Mouse (Mus musculus) kidney, adult 18-20 months (tissue): Measurements from ENCODE around the gene Trib2.

Experiments
- DNase-seq: peaks from one replicate; pipeline ENCODE4 v3.0.0; 2021

Trib2 gene

DNA sequence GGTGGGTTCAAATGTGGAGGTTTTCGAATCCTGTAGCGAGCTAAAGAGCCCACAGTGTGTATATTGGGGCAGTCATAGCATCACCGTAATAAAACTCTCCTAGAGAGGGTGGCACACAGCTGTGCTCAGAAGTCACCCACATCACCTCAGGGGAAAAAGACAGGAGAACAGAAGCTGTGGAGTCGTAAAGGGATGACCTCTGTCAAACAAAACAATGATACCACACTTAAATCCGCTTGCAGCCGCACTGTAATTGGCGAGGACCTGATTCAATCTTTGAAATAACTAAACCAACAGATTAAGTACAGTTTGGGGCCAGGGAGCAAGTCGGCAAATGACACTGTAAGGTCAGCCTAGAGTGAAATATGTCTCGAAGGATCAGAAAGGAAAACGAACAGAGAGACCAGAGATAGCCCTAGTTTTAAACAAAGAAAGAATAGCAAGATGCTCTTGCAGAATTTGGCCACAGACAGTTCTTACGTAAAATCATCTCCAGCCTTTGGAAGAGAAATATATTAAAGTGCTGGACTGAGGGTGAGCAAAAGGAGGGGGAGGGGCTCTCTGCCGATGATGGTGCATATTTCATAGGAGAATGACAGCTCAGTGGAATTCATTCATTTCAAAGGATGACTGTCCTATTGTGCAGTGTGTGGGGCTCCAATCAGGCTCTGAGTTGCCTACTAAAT lies 3.4 kb downstream of the Trib2 start:
- DNase-seq, result peak; percentile 40

DNA sequence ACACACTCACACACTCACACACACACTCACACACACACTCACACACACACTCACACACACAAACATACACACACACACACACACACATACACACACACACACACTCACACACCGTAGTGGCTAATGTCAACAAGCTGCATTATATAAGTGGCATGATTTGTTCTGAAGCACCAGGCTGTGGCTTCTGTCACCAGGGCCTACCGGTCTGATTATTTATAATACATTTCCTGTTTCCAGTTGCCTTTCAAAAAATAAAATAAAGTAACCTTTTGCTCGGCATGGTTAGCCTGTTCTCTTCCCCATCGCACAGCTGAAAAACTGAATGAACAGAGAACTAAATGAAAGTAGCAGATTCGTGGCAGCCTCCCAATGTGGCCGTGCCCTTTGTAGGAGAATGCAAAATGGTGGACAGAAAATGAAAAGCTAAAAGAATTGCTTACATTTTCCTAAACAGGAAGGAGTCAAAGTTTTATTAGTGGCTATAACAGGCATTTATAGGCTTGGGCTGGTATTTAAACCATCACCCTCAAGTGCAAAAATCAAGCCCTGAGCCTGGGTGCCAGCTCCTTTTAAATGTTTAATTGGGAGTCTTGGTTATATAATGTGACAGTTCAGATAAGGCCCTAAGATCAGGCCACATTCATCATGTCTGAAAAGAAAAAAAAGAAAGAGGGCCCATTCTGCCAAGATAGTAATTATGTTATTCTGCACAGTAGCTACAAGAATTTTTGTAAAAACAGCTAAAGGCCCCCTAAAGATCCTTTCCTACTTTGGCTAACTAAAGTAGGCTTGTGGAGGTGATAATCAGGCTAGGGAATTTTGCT lies 4.4 kb downstream of the Trib2 start:
- peak; percentile 39 for DNase-seq

DNA sequence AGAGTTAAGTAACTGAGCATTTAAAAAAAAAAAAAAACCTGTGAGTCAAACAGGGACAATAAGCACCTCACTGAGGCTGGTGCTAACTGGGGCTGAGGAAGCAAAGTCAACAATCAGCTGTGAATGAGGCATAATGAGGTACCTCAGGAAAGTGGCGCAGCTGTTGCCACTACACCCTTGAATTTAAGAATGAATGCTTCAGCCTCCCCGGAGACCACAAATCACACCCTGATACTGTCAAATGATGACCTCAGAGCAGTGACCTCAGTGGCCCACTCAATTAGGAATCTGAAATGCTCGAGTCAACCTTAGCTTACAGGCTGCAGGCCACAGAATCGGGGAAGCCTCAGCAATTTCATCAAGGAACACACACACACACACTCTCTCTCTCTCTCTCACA lies 5.0 kb downstream of the Trib2 start:
- peak; percentile 39 for DNase-seq

DNA sequence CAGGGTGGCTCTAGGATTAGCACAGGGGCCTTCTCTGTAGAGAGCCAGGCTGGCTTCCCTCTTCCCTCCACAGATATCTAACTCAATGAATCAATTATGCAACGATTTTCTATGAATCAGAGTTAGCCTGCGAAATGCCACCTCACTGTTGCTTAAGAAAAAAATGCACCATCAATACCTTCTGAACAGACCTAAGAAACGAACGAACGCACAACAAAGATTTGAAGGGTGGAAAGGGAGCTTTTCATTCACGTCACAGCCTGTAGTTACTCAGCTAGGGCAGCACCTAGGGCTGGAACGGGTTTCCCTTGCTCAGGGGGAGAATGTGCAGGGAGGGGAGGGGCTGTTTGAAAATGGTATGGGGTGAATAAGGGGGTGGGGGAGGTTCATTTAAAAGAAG lies 5.8 kb downstream of the Trib2 start:
- DNase-seq, result no peak

DNA sequence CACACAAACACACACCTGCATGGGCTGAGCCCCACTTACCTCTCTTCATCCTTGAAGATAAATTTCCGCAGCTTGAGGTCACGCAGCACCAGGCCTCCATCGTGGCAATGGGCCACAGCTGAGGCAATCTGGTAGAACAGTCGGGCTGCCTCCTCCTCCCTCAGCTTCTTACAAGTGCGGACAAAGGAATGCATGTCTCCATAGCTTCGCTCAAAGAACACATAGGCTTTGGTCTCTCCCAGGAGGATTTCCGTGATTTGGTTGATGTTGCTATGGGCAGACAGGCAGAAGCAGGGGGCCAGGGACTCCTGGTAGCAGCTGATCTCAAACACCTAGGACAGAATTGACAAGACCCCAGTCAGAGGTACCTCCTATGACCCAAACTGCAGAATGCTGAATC lies 7.1 kb downstream of the Trib2 start:
- no peak for DNase-seq

DNA sequence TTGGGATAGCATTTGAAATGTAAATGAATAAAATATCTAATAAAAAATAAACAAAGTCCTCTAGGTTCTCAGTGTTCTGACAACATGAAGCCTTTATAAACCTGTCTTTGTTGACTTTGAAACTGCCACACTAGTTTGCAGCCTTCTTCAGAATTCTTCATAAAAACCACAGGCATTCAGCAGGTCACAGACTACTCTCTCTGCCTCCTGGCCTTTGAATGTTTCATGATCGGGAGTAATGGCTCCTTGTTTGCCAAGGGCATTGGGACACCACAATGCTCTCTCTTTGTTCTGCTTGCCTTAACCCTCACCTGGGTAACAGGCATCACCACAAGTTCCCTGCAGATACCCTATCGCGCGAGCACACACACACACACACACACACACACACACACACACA lies 7.5 kb downstream of the Trib2 start:
- peak; percentile 5 for DNase-seq

DNA sequence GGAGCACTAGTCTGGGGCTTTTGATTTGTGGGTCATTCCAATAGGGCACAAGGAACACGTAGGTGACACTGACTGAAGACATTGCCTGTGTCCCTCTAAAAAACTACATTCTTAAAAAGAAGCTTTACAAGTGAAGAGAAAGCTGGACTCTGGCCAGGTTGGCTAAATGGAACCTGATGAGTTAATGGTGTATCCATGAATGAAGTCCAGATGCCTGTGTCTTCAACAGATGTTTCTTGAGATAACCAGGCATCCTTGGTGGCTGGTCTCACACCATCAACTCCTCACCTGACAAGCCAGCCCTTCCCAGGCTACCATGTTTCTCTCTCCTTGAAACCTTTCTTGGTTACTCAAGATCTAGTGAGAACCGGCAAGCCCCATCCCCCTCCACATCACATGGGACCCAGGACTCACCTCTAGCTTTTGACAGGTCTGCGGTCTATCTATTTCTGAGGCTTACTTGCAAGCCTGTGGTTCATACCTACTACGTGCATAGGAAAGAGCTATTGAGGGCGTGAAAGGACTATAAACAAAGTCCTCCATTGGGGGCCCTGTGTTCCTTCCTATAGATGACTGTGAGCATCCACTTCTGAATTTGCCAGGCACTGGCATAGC lies 8.4 kb downstream of the Trib2 start:
- peak; percentile 4 for DNase-seq

DNA sequence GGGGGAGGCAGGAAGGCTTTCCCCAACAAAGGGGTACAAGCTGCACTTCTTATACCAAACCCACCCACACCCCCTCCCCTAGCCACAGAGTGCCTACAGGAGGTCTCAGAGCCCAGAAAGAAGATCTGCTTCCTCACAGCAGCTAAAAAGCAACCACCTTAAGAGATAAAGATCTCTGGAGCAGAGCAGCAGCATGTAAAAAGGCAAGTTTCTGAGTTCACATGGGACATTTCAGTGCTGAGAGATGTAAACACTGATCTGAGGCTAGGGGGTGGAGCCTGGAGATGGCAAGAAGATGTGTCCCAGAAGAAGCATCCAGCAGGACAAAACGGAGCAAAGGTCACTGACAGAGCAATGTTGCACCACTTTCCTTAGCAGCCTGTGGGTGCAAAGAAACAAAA lies 11.8 kb downstream of the Trib2 start:
- peak; percentile 51 for DNase-seq

DNA sequence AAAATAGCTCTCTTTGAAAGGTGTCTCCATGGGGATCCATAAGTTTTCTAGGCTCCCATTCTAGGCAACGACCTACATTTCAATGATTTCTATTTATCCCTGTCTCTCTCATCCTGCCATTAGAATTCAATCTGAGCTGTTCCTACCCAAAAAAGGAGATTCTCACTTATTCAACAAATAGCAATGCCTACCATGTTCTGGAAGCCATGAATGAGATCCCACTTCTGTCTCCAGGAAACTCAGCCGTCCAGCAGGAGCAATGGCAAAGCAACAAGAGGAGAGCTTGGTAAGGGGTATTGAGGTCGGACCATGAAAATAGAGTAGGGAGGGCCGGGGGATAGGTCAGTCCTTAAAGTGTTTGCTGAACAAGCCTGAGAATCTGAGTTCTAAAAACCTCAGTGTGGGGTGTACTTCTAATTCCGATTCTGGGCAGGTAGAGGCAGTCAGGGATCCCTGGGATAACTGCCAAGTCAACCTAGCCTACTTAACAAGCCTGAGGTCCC lies 12.7 kb downstream of the Trib2 start:
- peak; percentile 2 for DNase-seq

DNA sequence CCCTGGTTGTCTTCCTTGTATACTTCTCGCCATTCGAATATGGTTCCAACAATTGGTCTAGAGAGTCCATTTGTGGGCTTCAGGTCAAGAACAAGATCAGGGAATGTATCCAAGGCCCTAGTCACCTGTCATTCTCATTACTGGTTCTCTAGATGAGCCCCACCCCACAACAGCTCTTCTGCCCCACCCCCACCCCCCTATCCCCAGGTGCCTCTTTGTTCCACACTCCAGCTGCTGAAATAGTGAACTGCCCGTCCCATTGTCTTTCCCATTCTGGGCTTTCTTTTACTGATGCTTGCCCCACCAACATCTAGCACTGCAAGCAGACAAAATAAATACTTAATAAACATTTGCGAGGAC lies 15.2 kb downstream of the Trib2 start:
- DNase-seq, result no peak

DNA sequence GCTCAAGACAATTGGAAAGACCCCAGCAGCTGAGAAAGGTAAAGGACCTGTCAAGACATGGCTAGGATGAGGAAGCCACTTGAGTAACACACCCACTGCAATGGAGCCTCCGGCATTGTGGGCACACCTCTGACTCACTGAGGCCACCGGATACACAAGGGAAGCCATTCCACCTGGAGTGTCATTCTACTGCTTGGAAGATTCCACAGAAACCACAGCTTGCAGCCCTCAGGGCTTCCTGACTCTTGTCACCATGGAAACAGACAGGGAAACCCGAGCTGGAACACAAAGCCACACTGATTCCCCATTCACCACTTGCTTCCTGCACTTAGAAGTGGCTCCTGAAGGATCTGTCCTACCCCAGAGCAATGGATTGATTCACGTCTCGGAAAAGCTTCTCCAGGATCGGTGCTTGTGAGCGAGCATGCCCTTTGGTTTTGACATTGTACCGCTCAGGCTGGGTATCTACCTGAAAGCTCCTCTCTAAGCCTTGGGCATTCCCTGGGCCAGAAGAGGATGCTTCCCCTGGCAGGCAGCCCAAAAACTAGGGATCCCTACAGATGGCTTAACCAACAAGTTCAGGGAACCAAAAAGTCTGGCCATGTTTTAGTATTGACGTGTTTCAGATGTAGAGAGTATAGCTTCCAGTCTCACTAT lies 15.7 kb downstream of the Trib2 start:
- peak; percentile 27 for DNase-seq

DNA sequence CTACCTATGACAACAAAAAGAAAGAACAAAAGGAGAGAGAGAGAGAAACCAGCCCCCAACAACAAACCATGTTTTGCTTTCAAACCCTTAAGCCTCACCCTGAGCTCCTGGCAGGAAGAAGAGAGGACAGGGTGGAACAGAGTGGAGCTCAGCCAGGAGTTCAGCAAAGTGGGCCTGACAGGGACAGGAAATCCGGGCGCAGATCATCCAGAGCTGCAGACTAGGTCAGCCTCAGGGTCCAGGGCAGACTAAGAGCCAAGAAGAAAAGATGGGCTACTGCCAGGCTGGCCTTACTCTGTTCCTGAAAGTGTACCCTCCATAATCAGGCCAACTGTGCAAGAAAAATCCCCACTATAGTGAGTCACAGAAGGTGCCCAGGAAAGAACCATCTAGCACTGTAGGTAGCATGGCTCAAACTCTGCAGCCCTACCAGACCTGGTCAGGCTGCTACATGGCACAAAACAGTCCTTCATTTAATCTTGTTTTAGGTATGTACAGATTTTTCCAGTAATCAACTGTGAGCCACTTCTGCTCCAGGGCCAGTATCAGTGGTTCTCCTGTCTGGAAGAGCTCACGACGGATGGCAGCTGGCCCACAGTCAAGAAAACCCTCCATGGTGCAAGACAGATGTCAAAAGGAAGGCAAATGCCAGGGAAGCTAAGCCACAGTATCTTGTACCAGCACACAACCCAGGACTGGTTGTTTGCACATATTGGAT lies 16.4 kb downstream of the Trib2 start:
- DNase-seq, result peak; percentile 59

DNA sequence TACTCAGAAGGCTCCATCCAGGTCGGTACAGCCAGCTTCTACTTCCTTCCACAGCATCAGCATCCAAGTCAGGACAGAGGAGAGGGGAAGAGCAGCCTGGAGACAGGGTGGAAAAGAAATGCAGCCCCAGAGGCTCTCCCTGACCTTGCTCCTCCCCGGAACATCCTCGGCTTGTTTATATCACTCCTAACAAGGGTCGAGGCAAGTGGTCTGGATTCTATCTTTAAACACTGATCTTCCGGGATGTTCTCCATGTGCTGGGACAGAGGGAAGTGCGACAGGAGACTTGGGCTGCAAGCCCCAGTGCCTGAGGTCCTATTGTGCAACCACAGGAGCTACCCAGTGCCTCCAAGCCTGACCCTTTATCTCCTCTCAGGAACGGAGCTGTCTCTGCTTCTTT lies 18.7 kb downstream of the Trib2 start:
- peak; percentile 29 for DNase-seq

DNA sequence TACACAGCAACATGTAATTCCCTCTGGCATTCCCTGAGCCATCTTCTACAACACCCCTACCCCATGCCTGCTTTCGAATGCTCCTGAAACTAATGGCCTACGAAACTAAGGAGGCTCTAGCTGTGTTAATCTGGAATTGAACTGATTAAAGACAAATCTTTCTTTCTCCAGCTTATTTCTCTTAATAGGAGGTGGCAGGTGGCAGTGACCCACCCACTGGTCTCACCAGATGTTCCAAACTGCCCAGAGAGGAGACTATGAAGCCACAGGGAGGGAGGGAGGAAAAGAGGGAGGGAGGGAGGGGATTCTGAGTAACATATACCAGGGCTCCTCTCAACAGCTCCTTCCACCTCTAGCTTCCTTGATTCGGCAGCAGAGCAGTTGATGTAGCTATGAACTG lies 20.8 kb downstream of the Trib2 start:
- no peak for DNase-seq

DNA sequence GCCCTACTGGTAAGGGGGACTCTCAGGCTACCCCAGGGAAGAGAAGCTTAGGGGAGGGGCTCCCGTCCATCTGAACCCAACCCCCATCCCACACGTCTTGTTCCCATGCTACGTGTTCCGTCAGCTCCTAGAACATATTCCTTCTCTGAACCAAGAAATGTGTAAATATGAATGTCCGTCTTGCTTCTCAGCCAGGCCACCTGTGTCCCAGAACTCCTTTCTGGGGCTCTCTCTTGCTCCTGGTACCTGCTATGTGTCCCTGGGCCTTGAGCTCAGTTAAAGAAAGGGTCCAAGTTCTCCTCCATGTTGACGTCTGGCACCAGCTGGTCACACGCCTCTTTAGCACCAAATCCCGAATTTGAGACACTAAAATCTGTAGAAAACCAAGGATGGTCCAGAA lies 23.4 kb downstream of the Trib2 start:
- no peak for DNase-seq

DNA sequence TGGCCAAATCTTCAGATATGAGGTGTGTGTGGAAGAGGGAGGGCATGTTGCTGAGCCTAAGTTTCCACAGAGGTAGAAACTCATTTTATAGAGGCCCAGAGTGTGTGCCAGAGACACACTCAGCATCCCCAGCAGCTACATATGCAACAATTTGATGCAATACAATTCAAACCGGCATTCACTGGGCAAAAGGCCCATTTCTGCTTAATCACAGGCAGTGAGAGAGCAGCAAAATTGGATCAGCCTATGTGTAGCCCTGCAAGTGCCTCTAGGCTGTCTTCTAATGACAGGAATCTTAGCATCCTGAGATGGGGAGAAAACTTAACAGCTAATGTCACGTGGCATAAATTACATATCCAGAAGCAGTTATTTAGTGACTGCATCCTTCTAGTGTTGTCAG lies 26.5 kb downstream of the Trib2 start:
- DNase-seq, result no peak

DNA sequence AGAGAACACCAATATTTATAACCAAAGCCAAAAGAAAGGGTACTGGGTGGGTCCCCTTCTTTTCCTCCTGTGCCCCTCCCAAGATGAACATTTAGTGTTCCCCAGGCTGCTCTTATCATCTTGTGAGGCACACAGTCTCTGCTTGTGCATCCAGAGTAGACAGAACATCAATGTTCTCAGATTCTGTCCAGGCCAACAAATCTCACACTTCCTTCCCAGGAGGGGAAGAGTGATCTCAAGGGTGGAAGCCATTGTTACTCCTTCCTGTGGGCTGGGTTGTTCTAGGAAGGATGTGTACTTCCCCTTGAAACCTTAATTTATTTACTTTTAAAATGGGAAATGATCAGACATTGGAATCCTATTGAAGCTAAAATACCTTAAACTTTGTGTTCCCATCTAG lies 39.7 kb downstream of the Trib2 start:
- no peak for DNase-seq

DNA sequence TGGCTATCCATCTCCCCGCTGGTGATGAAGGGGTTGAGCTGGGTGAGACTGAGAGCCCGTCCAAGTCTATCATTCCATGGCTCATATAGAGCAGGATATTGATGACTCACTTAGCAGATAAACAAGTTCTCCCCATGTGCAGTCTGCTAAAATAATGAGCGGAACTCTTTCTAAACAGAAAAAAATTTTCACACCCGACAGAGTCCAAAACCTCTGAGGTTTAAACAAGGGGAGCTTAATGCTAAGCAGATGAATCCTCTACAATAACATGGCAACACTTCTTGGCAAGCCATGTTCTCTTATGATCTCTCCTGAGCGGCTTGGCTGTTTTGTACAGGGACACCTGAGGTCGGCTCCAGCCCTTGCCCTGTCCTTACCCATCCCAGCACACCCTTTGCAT lies 45.0 kb downstream of the Trib2 start:
- DNase-seq, result no peak

DNA sequence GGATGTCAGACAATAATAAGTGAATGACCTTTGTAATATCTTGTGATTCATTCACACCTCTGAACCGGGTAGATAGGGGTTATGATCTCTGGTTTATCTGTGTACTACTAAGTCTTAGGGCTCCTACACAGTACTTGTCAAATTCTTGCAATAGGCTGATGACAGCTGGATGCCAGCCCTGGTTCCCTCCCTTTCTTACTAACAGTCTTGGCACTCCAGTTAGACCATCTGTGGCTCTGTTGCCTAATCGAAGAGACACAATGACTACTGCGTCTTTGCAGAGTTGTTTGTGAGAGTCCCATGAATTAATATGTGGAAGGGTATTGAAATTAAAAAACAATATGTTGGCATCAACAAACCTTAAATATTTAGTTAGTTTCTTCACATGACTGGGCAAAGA lies 48.2 kb downstream of the Trib2 start:
- DNase-seq, result no peak

DNA sequence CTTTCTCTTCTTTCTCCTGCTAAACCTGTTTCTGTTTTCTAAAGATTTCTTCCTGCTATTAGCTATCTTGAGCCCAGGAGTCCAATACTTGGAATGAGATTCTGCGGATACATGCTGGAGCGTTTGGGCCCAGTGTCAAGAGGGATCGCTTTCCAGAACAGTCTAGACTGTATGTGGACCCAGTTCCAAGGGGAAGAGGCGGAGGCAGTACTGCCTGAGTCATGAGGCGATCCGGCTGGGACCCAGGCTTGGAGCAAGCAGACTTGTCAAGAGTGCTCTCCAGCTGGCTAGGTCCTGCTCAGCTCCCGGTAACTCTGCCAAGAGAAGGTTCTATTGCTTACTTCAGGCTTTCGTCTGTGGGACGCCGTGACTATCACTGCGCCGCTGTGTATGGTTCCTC lies 50.7 kb downstream of the Trib2 start:
- peak; percentile 13 for DNase-seq

DNA sequence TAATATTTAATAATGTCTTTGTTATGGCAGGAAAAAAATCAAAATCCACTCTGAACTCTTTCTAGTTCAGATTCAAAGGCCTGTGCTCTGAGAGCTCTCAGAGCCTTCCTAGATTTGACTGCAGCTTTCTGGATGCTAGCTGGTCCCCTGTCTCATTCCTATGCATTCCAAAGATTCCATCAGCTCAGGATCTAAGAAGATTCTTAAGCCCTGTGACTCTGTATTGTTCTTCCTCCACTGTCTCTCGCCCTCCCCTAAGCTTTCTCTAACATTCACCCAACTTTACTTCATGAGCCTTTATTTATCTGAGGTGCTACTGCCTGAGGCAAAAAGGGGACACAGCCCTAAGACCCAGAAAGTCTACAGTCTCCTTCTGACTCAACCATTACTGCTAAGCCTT lies 51.5 kb downstream of the Trib2 start:
- DNase-seq, result no peak

DNA sequence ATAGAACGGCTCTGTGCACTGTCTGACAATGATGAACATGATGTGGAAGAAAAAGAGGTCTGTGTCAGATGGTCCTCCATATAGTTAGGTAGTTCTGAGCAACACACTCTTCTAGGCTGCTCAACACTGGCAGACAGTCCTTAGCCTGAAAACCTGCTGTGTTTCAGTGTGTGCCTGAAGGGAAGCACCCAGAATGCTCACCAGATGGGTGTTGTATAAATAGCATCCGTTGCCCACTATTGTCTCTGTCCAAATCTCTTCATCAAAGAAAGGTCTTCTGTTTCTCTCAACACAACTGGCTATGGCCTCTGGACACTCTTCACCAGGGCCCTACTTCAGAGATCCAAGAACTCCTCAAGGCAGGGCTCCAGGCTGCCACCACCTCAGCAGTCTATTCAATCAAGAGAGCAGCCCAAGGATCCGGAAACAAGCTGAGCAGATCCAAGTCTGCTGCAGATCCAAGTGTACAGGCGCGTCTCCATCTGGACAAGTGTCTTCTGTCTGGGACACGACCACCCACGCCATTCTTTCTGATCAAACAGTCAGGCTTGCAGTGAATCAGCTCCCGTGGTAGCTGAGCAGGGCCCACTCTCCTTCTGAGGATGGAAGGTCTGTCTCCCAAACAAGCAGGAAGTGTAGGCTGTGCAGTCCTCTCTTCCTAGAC lies 55.1 kb downstream of the Trib2 start:
- no peak for DNase-seq
